Mouse (Mus musculus): ENCODE results near the gene Clk2. TPM values are rescaled to one million over a fixed set of nuclear protein-coding genes. Genes with fewer than 3 reads are reported as not detected.

Gene Clk2
- polyA plus RNA-seq, 1 experiment from 2014 or later: 8.5 TPM

- Histone ChIP-seq H3K27ac (replicated peaks) (peak within 1 kb of the TSS; percentile 78), H3K9ac (peak within 1 kb of the TSS; percentile 81), H3K4me1 (replicated peaks) (peaks cover 41% of the 10 kb centered on the region), H3K27me3 (no peaks in the 10 kb centered on the region), H3K4me3 (replicated peaks) (peak within 1 kb of the TSS; percentile 86), H3K4me2 (peak within 1 kb of the TSS; percentile 92), H3K36me3 (replicated peaks) (peaks cover 82% of the 10 kb centered on the region), H3K9me3 (replicated peaks) (no peaks in the 10 kb centered on the region)
- under 1% methylated on average over 43 of the region's 43 CpGs for WGBS (ENCODE audit: insufficient replicate concordance)
- ATAC-seq (ENCODE audit: insufficient read depth): peak; percentile 90
Observed at GRCm38 (mm10) chr3:89177242-89178106, 12.9 kb downstream of the Clk2 start, which contains the start of gene Scamp3. TSS of gene Scamp3 (plus strand) at chr3:89177473.

GRCm38 (mm10) chr3:89178107-89178385 is 13.5 kb downstream of the Clk2 start:
- H3K4me3 ChIP-seq (replicated peaks): peak overlapping the region; percentile 86
- peak overlapping the region; percentile 78 for H3K27ac ChIP-seq (replicated peaks)
- whole genome bisulfite sequencing (ENCODE audit: insufficient replicate concordance): 3% methylated on average over 6 of the region's 6 CpGs
- H3K9ac ChIP-seq: peak overlapping the region; percentile 81
- peaks cover 46% of the 10 kb centered on the region for H3K4me1 ChIP-seq (replicated peaks)
- no peak for ATAC-seq (ENCODE audit: insufficient read depth)
- peak overlapping the region; percentile 92 for H3K4me2 ChIP-seq
- H3K9me3 ChIP-seq (replicated peaks): no peaks in the 10 kb centered on the region
- no peaks in the 10 kb centered on the region for H3K27me3 ChIP-seq
- H3K36me3 ChIP-seq (replicated peaks): peaks cover 79% of the 10 kb centered on the region

- Histone ChIP-seq H3K27me3 (no peaks in the 10 kb centered on the region), H3K4me1 (replicated peaks) (peaks cover 56% of the 10 kb centered on the region), H3K27ac (replicated peaks) (no peak overlapping the region), H3K9me3 (replicated peaks) (no peaks in the 10 kb centered on the region), H3K4me2 (peak overlapping the region; percentile 92), H3K36me3 (replicated peaks) (peaks cover 69% of the 10 kb centered on the region), H3K4me3 (replicated peaks) (no peak overlapping the region), H3K9ac (no peak overlapping the region)
- ATAC-seq (ENCODE audit: insufficient read depth): no peak
- 77% methylated on average over 11 of the region's 11 CpGs for WGBS (ENCODE audit: insufficient replicate concordance)
Observed at GRCm38 (mm10) chr3:89179056-89179455, 14.5 kb downstream of the Clk2 start.

- no peaks in the 10 kb centered on the region for H3K27me3 ChIP-seq
- peak overlapping the region; percentile 93; the same call in 1 of the 2 replicates for H3K4me2 ChIP-seq
- ATAC-seq (ENCODE audit: insufficient read depth): no peak
- H3K27ac ChIP-seq (replicated peaks): peak overlapping the region; percentile 66; the same call in 1 of the 2 replicates
- H3K36me3 ChIP-seq (replicated peaks): peaks cover 41% of the 10 kb centered on the region
- no peak overlapping the region for H3K4me3 ChIP-seq (replicated peaks)
- no peak overlapping the region for H3K9ac ChIP-seq
- 85% methylated on average over 27 of the region's 27 CpGs for WGBS (ENCODE audit: insufficient replicate concordance)
- peaks cover 52% of the 10 kb centered on the region for H3K4me1 ChIP-seq (replicated peaks)
- no peaks in the 10 kb centered on the region for H3K9me3 ChIP-seq (replicated peaks)
Observed at GRCm38 (mm10) chr3:89181749-89182500, 17.3 kb downstream of the Clk2 start.

GRCm38 (mm10) chr3:89182531-89183057 is 18.0 kb downstream of the Clk2 start:
- no peak overlapping the region for H3K9ac ChIP-seq
- H3K27ac ChIP-seq (replicated peaks): peak overlapping the region; percentile 66; the same call in 1 of the 2 replicates
- ATAC-seq (ENCODE audit: insufficient read depth): no peak

GRCm38 (mm10) chr3:89183058-89183958 is 18.7 kb downstream of the Clk2 start, which contains the start of gene Fam189b:
TSS of gene Fam189b (plus strand) at chr3:89183143.
- WGBS (ENCODE audit: insufficient replicate concordance): 16% methylated on average over 39 of the region's 39 CpGs
- Histone ChIP-seq H3K9ac (peak within 1 kb of the TSS; percentile 57), H3K36me3 (replicated peaks) (peaks cover 41% of the 10 kb centered on the region), H3K27ac (replicated peaks) (peak within 1 kb of the TSS; percentile 66; the same call in 1 of the 2 replicates), H3K9me3 (replicated peaks) (no peaks in the 10 kb centered on the region), H3K27me3 (0 out of 2 replicates have a peak, but pooled peaks cover 2% of the 10 kb centered on the region), H3K4me2 (peak within 1 kb of the TSS; percentile 93), H3K4me1 (replicated peaks) (peaks cover 47% of the 10 kb centered on the region), H3K4me3 (replicated peaks) (peak within 1 kb of the TSS; percentile 63)
- peak; percentile 85 for ATAC-seq (ENCODE audit: insufficient read depth)

More at GRCm38 (mm10) chr3:89182531-89183057, 18.0 kb downstream of the Clk2 start:
- Histone ChIP-seq H3K9me3 (replicated peaks) (no peaks in the 10 kb centered on the region), H3K27me3 (no peaks in the 10 kb centered on the region), H3K4me2 (peak overlapping the region; percentile 93), H3K4me3 (replicated peaks) (peak overlapping the region; percentile 63), H3K4me1 (replicated peaks) (peaks cover 52% of the 10 kb centered on the region), H3K36me3 (replicated peaks) (peaks cover 41% of the 10 kb centered on the region)
- 17% methylated on average over 7 of the region's 7 CpGs for WGBS (ENCODE audit: insufficient replicate concordance)

GRCm38 (mm10) chr3:89183959-89184315 is 19.3 kb downstream of the Clk2 start:
- Histone ChIP-seq H3K9me3 (replicated peaks) (no peaks in the 10 kb centered on the region), H3K27me3 (peaks cover 3% of the 10 kb centered on the region; the same call in 1 of the 2 replicates), H3K4me1 (replicated peaks) (peaks cover 41% of the 10 kb centered on the region), H3K27ac (replicated peaks) (no peak overlapping the region), H3K36me3 (replicated peaks) (peaks cover 38% of the 10 kb centered on the region), H3K4me2 (peak overlapping the region; percentile 93), H3K4me3 (replicated peaks) (peak overlapping the region; percentile 63), H3K9ac (no peak overlapping the region)
- 66% methylated on average over 6 of the region's 6 CpGs for WGBS (ENCODE audit: insufficient replicate concordance)
- no peak for ATAC-seq (ENCODE audit: insufficient read depth)

- H3K9me3 ChIP-seq (replicated peaks): no peaks in the 10 kb centered on the region
- H3K27ac ChIP-seq (replicated peaks): no peak overlapping the region
- H3K4me2 ChIP-seq: no peak overlapping the region
- H3K9ac ChIP-seq: no peak overlapping the region
- peaks cover 28% of the 10 kb centered on the region for H3K4me1 ChIP-seq (replicated peaks)
- H3K4me3 ChIP-seq (replicated peaks): no peak overlapping the region
- H3K27me3 ChIP-seq: peaks cover 12% of the 10 kb centered on the region; the same call in 1 of the 2 replicates
- H3K36me3 ChIP-seq (replicated peaks): peaks cover 6% of the 10 kb centered on the region
- 51% methylated on average over 23 of the region's 23 CpGs for WGBS (ENCODE audit: insufficient replicate concordance)
- ATAC-seq (ENCODE audit: insufficient read depth): no peak
Observed at GRCm38 (mm10) chr3:89187197-89187596, 22.6 kb downstream of the Clk2 start.

- H3K9me3 ChIP-seq (replicated peaks): no peaks in the 10 kb centered on the region
- ATAC-seq (ENCODE audit: insufficient read depth): no peak
- peaks cover 12% of the 10 kb centered on the region; the same call in 1 of the 2 replicates for H3K27me3 ChIP-seq
- H3K36me3 ChIP-seq (replicated peaks): no peaks in the 10 kb centered on the region
- 57% methylated on average over 18 of the region's 18 CpGs for whole genome bisulfite sequencing (ENCODE audit: insufficient replicate concordance)
- no peak overlapping the region for H3K27ac ChIP-seq (replicated peaks)
- peaks cover 22% of the 10 kb centered on the region for H3K4me1 ChIP-seq (replicated peaks)
- no peak overlapping the region for H3K9ac ChIP-seq
- no peak overlapping the region for H3K4me3 ChIP-seq (replicated peaks)
- H3K4me2 ChIP-seq: no peak overlapping the region
Observed at GRCm38 (mm10) chr3:89187690-89188477, 23.3 kb downstream of the Clk2 start.

GRCm38 (mm10) chr3:89188478-89188875 is 23.9 kb downstream of the Clk2 start:
- no peak overlapping the region for H3K4me2 ChIP-seq
- no peak overlapping the region for H3K4me3 ChIP-seq (replicated peaks)
- peaks cover 12% of the 10 kb centered on the region; the same call in 1 of the 2 replicates for H3K27me3 ChIP-seq
- peaks cover 16% of the 10 kb centered on the region for H3K4me1 ChIP-seq (replicated peaks)
- H3K9ac ChIP-seq: no peak overlapping the region
- no peak overlapping the region for H3K27ac ChIP-seq (replicated peaks)
- no peaks in the 10 kb centered on the region for H3K9me3 ChIP-seq (replicated peaks)
- 64% methylated on average over 12 of the region's 12 CpGs for WGBS (ENCODE audit: insufficient replicate concordance)
- no peak for ATAC-seq (ENCODE audit: insufficient read depth)
- H3K36me3 ChIP-seq (replicated peaks): no peaks in the 10 kb centered on the region
